Mouse (Mus musculus) kidney, adult 2 months (tissue): ENCODE results near the gene Dnah7c.
"Not testable (repeated sequence)": the region's sequence is repeated elsewhere in the genome, so short reads cannot be mapped to it uniquely, and the experiment has no call there.

Source experiments
- CTCF ChIP-seq: fragments of 200-500 bp; conservative IDR thresholded peaks from 2 replicates; pipeline ENCODE4 v1.5.1; 2011; ENCODE audit warnings: low read depth, mild to moderate bottlenecking, control low read depth, low read length, moderate library complexity, mixed read lengths; ENCODE audit not compliant: insufficient read depth, insufficient read length
- POLR2A ChIP-seq: fragments of 200-500 bp; IDR thresholded peaks from one replicate; pipeline ENCODE4 v1.6.1; 2011; ENCODE audit warnings: low read depth, low read length, control low read depth

DNA sequence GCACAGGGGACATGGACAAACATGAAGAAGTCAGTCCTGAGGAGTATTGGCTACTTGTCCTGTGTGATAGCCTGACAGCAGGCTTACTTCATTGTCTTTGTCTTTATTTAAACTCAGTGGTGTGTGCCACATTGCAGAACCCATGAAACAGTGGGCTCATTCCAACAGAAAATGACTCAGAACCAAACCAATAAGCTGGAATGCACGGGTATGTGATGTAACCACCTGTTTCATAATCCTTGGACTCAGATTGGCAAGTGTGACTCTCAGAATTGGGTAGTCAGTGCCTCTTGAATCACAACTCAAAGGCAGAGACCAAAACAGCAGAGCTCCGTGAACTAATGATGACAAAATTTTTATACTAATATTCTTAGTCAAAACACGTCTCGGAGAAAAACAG, 356.8 kb downstream of the Dnah7c start:
- not testable (repeated sequence) for TF ChIP-seq CTCF, POLR2A
